Mouse (Mus musculus) embryonic facial prominence, embryonic 15.5 days (tissue): ENCODE measurements at regions not wholly inside any gene's neighbourhood (a gene's known extent, or its start where the extent isn't known, plus 50 kb on each side); places are given as distances from the start of the nearest gene placed in this dataset.

ENCODE experiments used
- ATAC-seq: fragments of 200-750 bp; cut with Nextera tagmentation; 2 replicates; pipeline ENCODE4 v1.8.0; 2017; ENCODE audit warnings: low read depth, moderate TSS enrichment; ENCODE audit not compliant: insufficient number of reproducible peaks, low FRiP score, low TSS enrichment
- H3K27ac ChIP-seq: fragments of 300-500 bp; sonication (generic); replicated peaks from 2 replicates; pipeline ENCODE4 v1.5.1; 2015; ENCODE audit warnings: mild to moderate bottlenecking, inconsistent platforms
- H3K27me3 ChIP-seq: fragments of 300-500 bp; sonication (generic); 2 replicates; pipeline ENCODE4 v1.6.1; 2015; ENCODE audit warnings: inconsistent platforms
- H3K36me3 ChIP-seq: fragments of 300-500 bp; sonication (generic); 2 replicates; pipeline ENCODE4 v1.6.1; 2015; ENCODE audit warnings: mild to moderate bottlenecking, inconsistent platforms
- H3K4me1 ChIP-seq: fragments of 300-500 bp; sonication (generic); 2 replicates; pipeline ENCODE4 v1.6.1; 2015; ENCODE audit warnings: inconsistent platforms
- H3K4me2 ChIP-seq: fragments of 300-500 bp; sonication (generic); replicated peaks from 2 replicates; pipeline ENCODE4 v1.6.1; 2015; ENCODE audit warnings: mild to moderate bottlenecking, inconsistent platforms
- H3K4me3 ChIP-seq: fragments of 300-500 bp; sonication (generic); replicated peaks from 2 replicates; pipeline ENCODE4 v1.5.1; 2015; ENCODE audit warnings: mild to moderate bottlenecking, inconsistent platforms
- H3K9ac ChIP-seq: fragments of 300-500 bp; sonication (generic); 2 replicates; pipeline ENCODE4 v1.6.1; 2015; ENCODE audit warnings: inconsistent platforms
- H3K9me3 ChIP-seq: fragments of 300-500 bp; sonication (generic); replicated peaks from 2 replicates; pipeline ENCODE4 v1.6.1; 2016; ENCODE audit warnings: inconsistent platforms
- WGBS: fragments of 180-500 bp; shearing (Covaris S2); methylation state at CpG from one replicate; pipeline ENCODE4 v1.1.7; 2015; 5-methylcytosine and 5-hydroxymethylcytosine counted together

GRCm38 (mm10) chr9:32847361-32847760 lies 211.3 kb downstream of the Ets1 start:
- no peak for ATAC-seq
- Histone ChIP-seq H3K9me3 (no peaks in the 10 kb centered on the region), H3K4me1 (no peaks in the 10 kb centered on the region), H3K27me3 (no peaks in the 10 kb centered on the region), H3K4me2 (no peak overlapping the region), H3K9ac (no peak overlapping the region), H3K36me3 (no peaks in the 10 kb centered on the region), H3K4me3 (no peak overlapping the region), H3K27ac (no peak overlapping the region)
- 88% methylated on average over 2 of the region's 2 CpGs for WGBS

- 43% methylated on average over 3 of the region's 3 CpGs for WGBS
- H3K9ac ChIP-seq = no peak overlapping the region
- H3K4me1 ChIP-seq = no peaks in the 10 kb centered on the region
- no peaks in the 10 kb centered on the region for H3K9me3 ChIP-seq
- no peak overlapping the region for H3K4me2 ChIP-seq
- no peak overlapping the region for H3K27ac ChIP-seq
- ATAC-seq = no peak
- no peaks in the 10 kb centered on the region for H3K36me3 ChIP-seq
- no peaks in the 10 kb centered on the region for H3K27me3 ChIP-seq
- H3K4me3 ChIP-seq = no peak overlapping the region
These were observed 216.3 kb downstream of the Ets1 start for GRCm38 (mm10) chr9:32852282-32852681.

GRCm38 (mm10) chr9:32863286-32863685 lies 227.3 kb downstream of the Ets1 start:
- no peak overlapping the region for H3K4me2 ChIP-seq
- H3K4me1 ChIP-seq = peaks cover 2% of the 10 kb centered on the region; the same call in 1 of the 2 replicates
- ATAC-seq = no peak
- H3K4me3 ChIP-seq = no peak overlapping the region
- H3K27me3 ChIP-seq = no peaks in the 10 kb centered on the region
- H3K27ac ChIP-seq = no peak overlapping the region
- no peaks in the 10 kb centered on the region for H3K36me3 ChIP-seq
- WGBS = 71% methylated on average over 5 of the region's 5 CpGs
- no peak overlapping the region for H3K9ac ChIP-seq
- no peaks in the 10 kb centered on the region for H3K9me3 ChIP-seq

- H3K36me3 ChIP-seq = no peaks in the 10 kb centered on the region
- no peak overlapping the region for H3K4me3 ChIP-seq
- ATAC-seq = no peak
- WGBS = 73% methylated on average over 8 of the region's 8 CpGs
- H3K4me1 ChIP-seq = no peaks in the 10 kb centered on the region
- H3K4me2 ChIP-seq = no peak overlapping the region
- no peaks in the 10 kb centered on the region for H3K27me3 ChIP-seq
- H3K9ac ChIP-seq = no peak overlapping the region
- H3K9me3 ChIP-seq = no peaks in the 10 kb centered on the region
- H3K27ac ChIP-seq = no peak overlapping the region
These were observed 232.9 kb downstream of the Ets1 start for GRCm38 (mm10) chr9:32868936-32869335.

- H3K4me2 ChIP-seq = no peak overlapping the region
- H3K36me3 ChIP-seq = no peaks in the 10 kb centered on the region
- H3K9ac ChIP-seq = no peak overlapping the region
- 37% methylated on average over 6 of the region's 6 CpGs for WGBS
- no peak overlapping the region for H3K4me3 ChIP-seq
- no peaks in the 10 kb centered on the region for H3K27me3 ChIP-seq
- H3K27ac ChIP-seq = no peak overlapping the region
- H3K4me1 ChIP-seq = no peaks in the 10 kb centered on the region
- no peak for ATAC-seq
- H3K9me3 ChIP-seq = no peaks in the 10 kb centered on the region
These were observed 238.4 kb downstream of the Ets1 start for GRCm38 (mm10) chr9:32874306-32874875.

- 63% methylated on average over 7 of the region's 7 CpGs for WGBS
- H3K4me1 ChIP-seq = no peaks in the 10 kb centered on the region
- H3K4me3 ChIP-seq = no peak overlapping the region
- no peaks in the 10 kb centered on the region for H3K9me3 ChIP-seq
- no peak for ATAC-seq
- no peaks in the 10 kb centered on the region for H3K36me3 ChIP-seq
- no peak overlapping the region for H3K4me2 ChIP-seq
- H3K9ac ChIP-seq = no peak overlapping the region
- no peak overlapping the region for H3K27ac ChIP-seq
- no peaks in the 10 kb centered on the region for H3K27me3 ChIP-seq
These were observed 247.0 kb downstream of the Ets1 start for GRCm38 (mm10) chr9:32882819-32883587.

GRCm38 (mm10) chr9:32886008-32886650 lies 250.1 kb downstream of the Ets1 start:
- Histone ChIP-seq H3K9ac (no peak overlapping the region), H3K4me2 (no peak overlapping the region), H3K9me3 (no peaks in the 10 kb centered on the region), H3K27me3 (no peaks in the 10 kb centered on the region), H3K27ac (no peak overlapping the region), H3K36me3 (no peaks in the 10 kb centered on the region), H3K4me1 (no peaks in the 10 kb centered on the region), H3K4me3 (no peak overlapping the region)
- no peak for ATAC-seq
- 66% methylated on average over 6 of the region's 6 CpGs for WGBS

- ATAC-seq = no peak
- Histone ChIP-seq H3K27ac (no peak overlapping the region), H3K4me1 (no peaks in the 10 kb centered on the region), H3K9me3 (no peaks in the 10 kb centered on the region), H3K4me3 (no peak overlapping the region), H3K4me2 (no peak overlapping the region), H3K9ac (no peak overlapping the region), H3K36me3 (no peaks in the 10 kb centered on the region), H3K27me3 (no peaks in the 10 kb centered on the region)
- 39% methylated on average over 4 of the region's 4 CpGs for WGBS
These were observed 263.8 kb downstream of the Ets1 start for GRCm38 (mm10) chr9:32899801-32900200.

- no peaks in the 10 kb centered on the region for H3K36me3 ChIP-seq
- WGBS = 75% methylated on average over 4 of the region's 4 CpGs
- H3K27ac ChIP-seq = no peak overlapping the region
- no peaks in the 10 kb centered on the region for H3K9me3 ChIP-seq
- no peak for ATAC-seq
- H3K9ac ChIP-seq = no peak overlapping the region
- H3K4me3 ChIP-seq = no peak overlapping the region
- no peaks in the 10 kb centered on the region for H3K27me3 ChIP-seq
- H3K4me1 ChIP-seq = no peaks in the 10 kb centered on the region
- no peak overlapping the region for H3K4me2 ChIP-seq
These were observed 265.3 kb downstream of the Ets1 start for GRCm38 (mm10) chr9:32901287-32901686.

- Histone ChIP-seq H3K27me3 (no peaks in the 10 kb centered on the region), H3K4me2 (no peak overlapping the region), H3K4me1 (no peaks in the 10 kb centered on the region), H3K4me3 (no peak overlapping the region), H3K9ac (no peak overlapping the region), H3K36me3 (no peaks in the 10 kb centered on the region), H3K27ac (no peak overlapping the region), H3K9me3 (no peaks in the 10 kb centered on the region)
- 66% methylated on average over 8 of the region's 8 CpGs for WGBS
- ATAC-seq = no peak
These were observed 270.3 kb downstream of the Ets1 start for GRCm38 (mm10) chr9:32906233-32906872.

GRCm38 (mm10) chr9:32910641-32911040 lies 274.6 kb downstream of the Ets1 start:
- no peak overlapping the region for H3K9ac ChIP-seq
- H3K4me1 ChIP-seq = no peaks in the 10 kb centered on the region
- H3K4me3 ChIP-seq = no peak overlapping the region
- no peaks in the 10 kb centered on the region for H3K9me3 ChIP-seq
- no peak for ATAC-seq
- H3K27me3 ChIP-seq = no peaks in the 10 kb centered on the region
- WGBS = 76% methylated on average over 7 of the region's 7 CpGs
- no peaks in the 10 kb centered on the region for H3K36me3 ChIP-seq
- H3K4me2 ChIP-seq = no peak overlapping the region
- no peak overlapping the region for H3K27ac ChIP-seq
